Mouse (Mus musculus) midbrain, embryonic 16.5 days (tissue): Measurements from ENCODE around the gene Glis3. TPM values are rescaled to one million over a fixed set of nuclear protein-coding genes. Genes with fewer than 3 reads are reported as not detected.

Experiments used
- ATAC-seq: fragments of 200-750 bp; cut with Nextera tagmentation; 2 replicates; pipeline ENCODE4 v1.8.0; 2017; ENCODE audit warnings: moderate TSS enrichment
- H3K27ac ChIP-seq: fragments of 300-500 bp; sonication (generic); 2 replicates; pipeline ENCODE4 v1.5.1; 2014; ENCODE audit warnings: mild to moderate bottlenecking, low read length, mixed read lengths
- H3K27me3 ChIP-seq: fragments of 300-500 bp; sonication (generic); 2 replicates; pipeline ENCODE4 v1.6.1; 2014; ENCODE audit warnings: low read depth, low read length, mixed read lengths; ENCODE audit not compliant: control insufficient read depth, insufficient read depth
- H3K36me3 ChIP-seq: fragments of 300-500 bp; sonication (generic); 2 replicates; pipeline ENCODE4 v1.6.1; 2014; ENCODE audit warnings: mild to moderate bottlenecking, low read length, moderate library complexity, mixed read lengths; ENCODE audit not compliant: control insufficient read depth, insufficient read depth
- H3K4me1 ChIP-seq: fragments of 300-500 bp; sonication (generic); 2 replicates; pipeline ENCODE4 v1.6.1; 2014; ENCODE audit warnings: mild to moderate bottlenecking, low read length, mixed read lengths; ENCODE audit not compliant: control insufficient read depth, insufficient read depth
- H3K4me2 ChIP-seq: fragments of 300-500 bp; sonication (generic); 2 replicates; pipeline ENCODE4 v1.6.1; 2014; ENCODE audit warnings: mild to moderate bottlenecking, low read length, mixed read lengths
- H3K4me3 ChIP-seq: fragments of 300-500 bp; sonication (generic); 2 replicates; pipeline ENCODE4 v1.5.1; 2014; ENCODE audit warnings: low read depth, mild to moderate bottlenecking, low read length, moderate library complexity, mixed read lengths
- H3K9ac ChIP-seq: fragments of 300-500 bp; sonication (generic); 2 replicates; pipeline ENCODE4 v1.6.1; 2014; ENCODE audit warnings: low read depth, low read length, mixed read lengths
- H3K9me3 ChIP-seq: fragments of 300-500 bp; sonication (generic); replicated peaks from 2 replicates; pipeline ENCODE4 v1.6.1; 2014; ENCODE audit warnings: mild to moderate bottlenecking, low read length, mixed read lengths; ENCODE audit not compliant: control insufficient read depth, poor library complexity, severe bottlenecking
- WGBS: fragments of 180-500 bp; shearing (Covaris S2); extraction: QIAGEN DNeasy Blood & Tissue Kit; methylation state at CpG from one replicate; pipeline ENCODE4 v1.1.7; 2014; 5-methylcytosine and 5-hydroxymethylcytosine counted together
- polyA plus RNA-seq: library from polyadenylated mRNA; unstranded; fragments of >200 nt; fragmentation: Nextera tagmentation; extraction: Ambion mirVana; gene quantifications from 2 replicates; pipeline ENCODE4 v1.2.1, GENCODE M21; 2015

The Glis3 gene
- polyA plus RNA-seq, 1 experiment from 2014 or later = 2.7 TPM

GRCm38 (mm10) chr19:28351068-28352066, 328.5 kb downstream of the Glis3 start:
- no peaks in the 10 kb centered on the region for H3K9me3 ChIP-seq
- no peak overlapping the region for H3K27ac ChIP-seq
- 0 out of 2 replicates have a peak overlapping the region, but pooled peaks have one; percentile 18 for H3K9ac ChIP-seq
- H3K27me3 ChIP-seq = peaks cover 6% of the 10 kb centered on the region
- no peak overlapping the region for H3K4me3 ChIP-seq
- H3K4me2 ChIP-seq = no peak overlapping the region
- 47% methylated on average over 13 of the region's 13 CpGs for WGBS
- peaks cover 7% of the 10 kb centered on the region; the same call in 1 of the 2 replicates for H3K4me1 ChIP-seq
- ATAC-seq = 0 out of 2 replicates have a peak, but pooled peaks have one; percentile 48
- H3K36me3 ChIP-seq = no peaks in the 10 kb centered on the region

GRCm38 (mm10) chr19:28347080-28347825, 332.6 kb downstream of the Glis3 start:
- H3K9me3 ChIP-seq = no peaks in the 10 kb centered on the region

GRCm38 (mm10) chr19:28343640-28344039, 336.2 kb downstream of the Glis3 start:
- Histone ChIP-seq H3K27me3 (peaks cover 7% of the 10 kb centered on the region), H3K36me3 (no peaks in the 10 kb centered on the region), H3K4me3 (no peak overlapping the region), H3K4me2 (no peak overlapping the region), H3K4me1 (no peaks in the 10 kb centered on the region), H3K9ac (no peak overlapping the region), H3K9me3 (no peaks in the 10 kb centered on the region), H3K27ac (no peak overlapping the region)
- 77% methylated on average over 7 of the region's 7 CpGs for WGBS
- no peak for ATAC-seq

More at GRCm38 (mm10) chr19:28347080-28347825, 332.6 kb downstream of the Glis3 start:
- 33% methylated on average over 13 of the region's 13 CpGs for WGBS
- Histone ChIP-seq H3K27me3 (peaks cover 8% of the 10 kb centered on the region), H3K36me3 (no peaks in the 10 kb centered on the region), H3K4me1 (peaks cover 5% of the 10 kb centered on the region; the same call in 1 of the 2 replicates), H3K27ac (no peak overlapping the region), H3K9ac (no peak overlapping the region), H3K4me2 (no peak overlapping the region), H3K4me3 (no peak overlapping the region)
- no peak for ATAC-seq

GRCm38 (mm10) chr19:28337574-28337973, 342.3 kb downstream of the Glis3 start:
- Histone ChIP-seq H3K27me3 (peaks cover 3% of the 10 kb centered on the region; the same call in 1 of the 2 replicates), H3K9me3 (no peaks in the 10 kb centered on the region), H3K36me3 (no peaks in the 10 kb centered on the region), H3K27ac (peak overlapping the region; percentile 39; the same call in 1 of the 2 replicates), H3K4me1 (peaks cover 28% of the 10 kb centered on the region), H3K4me3 (no peak overlapping the region), H3K9ac (no peak overlapping the region), H3K4me2 (no peak overlapping the region)
- 24% methylated on average over 3 of the region's 3 CpGs for WGBS
- ATAC-seq = no peak

- Histone ChIP-seq H3K27me3 (no peaks in the 10 kb centered on the region; the same call in 1 of the 2 replicates), H3K9me3 (no peaks in the 10 kb centered on the region), H3K9ac (no peak overlapping the region), H3K4me3 (no peak overlapping the region), H3K4me1 (peaks cover 28% of the 10 kb centered on the region), H3K27ac (peak overlapping the region; percentile 38; the same call in 1 of the 2 replicates), H3K36me3 (no peaks in the 10 kb centered on the region), H3K4me2 (no peak overlapping the region)
- 16% methylated on average over 4 of the region's 4 CpGs for WGBS
- peak; percentile 50 for ATAC-seq
These were observed 343.0 kb downstream of the Glis3 start for GRCm38 (mm10) chr19:28336651-28337510.

- H3K4me2 ChIP-seq = no peak overlapping the region
- H3K4me3 ChIP-seq = no peak overlapping the region
- no peak overlapping the region for H3K9ac ChIP-seq
- WGBS = 29% methylated on average over 8 of the region's 8 CpGs
- no peak overlapping the region for H3K27ac ChIP-seq
- ATAC-seq = no peak
- H3K9me3 ChIP-seq = no peaks in the 10 kb centered on the region
- H3K36me3 ChIP-seq = no peaks in the 10 kb centered on the region
- peaks cover 3% of the 10 kb centered on the region; the same call in 1 of the 2 replicates for H3K27me3 ChIP-seq
- peaks cover 28% of the 10 kb centered on the region for H3K4me1 ChIP-seq
These were observed 344.0 kb downstream of the Glis3 start for GRCm38 (mm10) chr19:28335890-28336289.

GRCm38 (mm10) chr19:28333007-28333766, 346.7 kb downstream of the Glis3 start:
- 19% methylated on average over 11 of the region's 11 CpGs for WGBS
- H3K4me2 ChIP-seq = 0 out of 2 replicates have a peak overlapping the region, but pooled peaks have one; percentile 4
- H3K9ac ChIP-seq = no peak overlapping the region
- peak overlapping the region; percentile 64 for H3K27ac ChIP-seq
- H3K4me3 ChIP-seq = no peak overlapping the region
- no peaks in the 10 kb centered on the region for H3K36me3 ChIP-seq
- ATAC-seq = peak; percentile 75
- no peaks in the 10 kb centered on the region for H3K9me3 ChIP-seq
- H3K4me1 ChIP-seq = peaks cover 28% of the 10 kb centered on the region
- peaks cover 3% of the 10 kb centered on the region; the same call in 1 of the 2 replicates for H3K27me3 ChIP-seq
